Mouse (Mus musculus): ENCODE measurements around the gene Arf4.
"Not testable (repeated sequence)": the region's sequence is repeated elsewhere in the genome, so short reads cannot be mapped to it uniquely, and the experiment has no call there.

The Arf4 gene

DNA sequence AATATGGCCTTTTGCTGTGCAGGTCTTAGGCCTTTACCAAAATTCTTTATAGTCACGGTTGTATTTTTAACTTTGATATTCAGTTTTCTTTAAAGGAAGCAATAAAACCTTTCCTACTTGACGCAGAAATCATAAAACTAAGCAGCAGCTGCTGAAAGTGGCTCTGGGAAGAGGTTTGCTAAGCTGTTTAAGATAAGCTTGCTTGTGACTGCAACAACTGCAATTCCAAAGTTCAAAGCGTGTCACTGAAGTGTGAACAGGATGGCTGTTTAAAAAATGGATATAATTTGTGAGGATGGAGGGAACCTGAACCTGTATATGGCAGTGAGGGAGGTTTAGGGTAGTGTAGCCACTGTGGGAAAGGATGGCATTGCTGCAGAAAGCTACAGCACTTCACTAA is 24.1 kb downstream of the Arf4 start:
- in situ Hi-C loops (cut with MboI, MseI), result no loop called here

GRCm38 (mm10) chr14:26662488-26662887 is 24.6 kb downstream of the Arf4 start:
- in situ Hi-C loops (cut with MboI, MseI), result no loop called here

- in situ Hi-C loops (cut with MboI, MseI), result no loop called here
Measured at GRCm38 (mm10) chr14:26663851-26664250, 26.0 kb downstream of the Arf4 start.

- in situ Hi-C loops (cut with MboI, MseI), result no loop called here
Measured at GRCm38 (mm10) chr14:26667991-26668370, 30.1 kb downstream of the Arf4 start.

DNA sequence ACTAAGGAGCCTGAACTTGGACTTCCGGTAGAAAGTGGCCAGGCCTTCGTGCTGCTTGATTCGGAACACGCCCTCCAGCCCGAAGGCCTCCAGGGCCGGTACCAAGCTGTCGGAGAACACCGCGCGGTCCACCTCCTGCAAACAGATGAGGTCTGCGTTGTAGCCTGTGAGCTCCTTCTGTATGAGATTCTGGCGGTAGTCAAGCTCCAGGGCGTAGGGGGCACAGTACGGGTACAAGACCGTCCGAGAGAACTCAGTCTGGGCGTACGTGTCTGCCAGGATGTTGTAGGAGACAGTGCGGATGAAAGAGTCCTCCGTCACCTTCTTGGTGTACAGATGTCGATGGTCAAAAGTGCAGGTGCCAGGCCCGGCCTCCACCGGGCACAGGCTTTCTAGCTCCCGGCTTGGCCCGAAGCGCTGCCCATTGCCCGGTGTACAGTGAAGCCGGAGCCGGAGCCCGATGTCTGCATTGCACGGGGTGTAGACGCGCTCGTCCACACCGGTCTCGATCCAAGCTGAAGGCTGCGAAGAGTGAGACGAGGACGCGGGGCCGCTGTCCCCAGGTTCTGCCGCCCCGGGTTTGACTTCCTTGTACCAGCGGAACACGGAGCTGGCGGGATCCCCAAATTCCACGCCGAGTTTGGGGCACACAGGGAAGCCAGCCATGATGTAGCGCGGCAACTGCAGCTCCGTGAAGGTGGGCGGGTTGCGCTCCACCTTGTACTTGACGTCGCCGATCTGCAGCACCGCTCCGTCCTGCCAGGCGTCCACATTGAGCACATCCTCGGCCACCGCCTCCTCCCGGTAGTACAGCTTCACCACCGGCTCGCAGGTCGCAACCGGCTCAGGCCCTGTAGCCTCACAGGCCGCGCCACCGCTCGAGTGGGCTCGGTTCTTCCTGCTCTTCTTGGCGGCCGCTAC is 30.8 kb downstream of the Arf4 start:
- in situ Hi-C loops (cut with MboI, MseI), result no loop called here

DNA sequence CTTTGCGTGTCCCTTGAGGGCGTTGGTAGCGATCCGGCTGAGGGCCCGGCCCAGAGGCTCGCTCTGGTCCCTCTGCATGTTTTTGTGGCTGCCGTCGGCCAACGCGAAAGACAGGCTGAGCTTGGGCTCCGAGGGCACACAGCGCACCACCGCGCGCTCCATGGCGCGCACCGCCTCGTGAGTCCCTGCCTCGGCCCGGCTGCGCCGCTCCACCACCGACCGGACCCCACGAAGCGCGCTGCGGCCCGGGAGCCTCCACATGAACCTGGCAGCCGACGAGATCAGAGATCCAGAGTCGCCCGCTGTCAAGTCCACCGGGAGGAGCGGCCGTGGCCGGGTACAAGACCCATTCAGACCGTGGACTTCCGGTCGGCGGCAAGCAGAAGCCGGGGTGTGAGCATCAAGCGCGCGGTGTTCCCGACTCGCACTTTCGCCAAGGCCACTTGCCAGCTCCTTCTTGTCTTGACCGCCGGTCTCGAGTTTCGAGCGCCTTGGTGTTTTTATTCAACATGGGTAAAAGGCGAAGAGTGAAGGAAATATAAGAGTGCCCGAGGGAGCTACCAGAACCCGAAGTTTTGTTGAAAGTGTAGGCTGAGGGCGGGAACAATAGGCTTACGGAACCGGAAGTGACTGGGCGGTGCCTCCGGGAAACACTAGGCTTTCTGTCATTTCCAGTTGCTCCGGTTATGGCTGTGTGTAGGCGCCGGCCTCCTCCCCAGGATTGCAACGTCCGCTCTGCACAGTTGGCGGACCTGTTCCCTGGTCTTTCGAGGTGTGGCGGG is 31.6 kb downstream of the Arf4 start, which contains the start of gene Pde12:
Pde12 (minus strand) TSS at position 592 of the 782 bp plus-strand sequence.
- in situ Hi-C loops (cut with MboI, MseI), result no loop called here

GRCm38 (mm10) chr14:26670964-26671363 is 33.1 kb downstream of the Arf4 start:
- in situ Hi-C loops (cut with MboI, MseI), result no loop called here

DNA sequence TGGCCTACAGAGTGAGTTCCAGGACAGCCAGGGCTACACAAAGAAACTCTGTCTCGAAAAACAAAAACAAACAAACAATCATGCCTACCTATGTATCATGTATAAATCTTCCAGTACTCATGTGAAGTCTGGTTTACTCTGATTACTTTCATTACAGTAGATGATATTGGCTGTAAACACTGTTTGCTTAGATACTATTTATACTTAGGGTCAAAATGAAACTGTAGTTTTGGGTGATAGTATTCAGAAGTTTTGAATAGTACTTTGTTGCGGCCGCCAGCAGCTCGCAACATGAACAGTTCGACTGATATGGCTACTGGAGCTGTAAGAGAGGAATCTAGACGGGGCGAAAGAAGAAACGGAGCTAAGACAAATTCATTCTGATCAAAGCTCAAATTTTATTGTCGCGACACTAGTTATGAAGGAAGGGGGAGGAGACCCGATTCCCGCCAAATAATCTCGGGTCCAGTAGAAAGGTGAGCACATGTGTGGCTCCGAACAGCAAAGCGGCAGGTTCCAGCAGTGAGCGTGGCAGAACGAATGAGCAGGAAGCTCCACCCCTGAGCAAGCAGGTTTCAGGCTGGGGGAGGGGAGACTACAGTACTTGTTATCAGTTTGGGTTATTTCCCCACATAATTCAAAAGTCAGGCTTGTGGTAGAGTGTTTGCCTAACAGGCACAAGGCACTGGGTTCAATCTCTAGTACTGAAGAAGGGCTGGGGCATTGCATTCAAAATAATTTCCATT is 34.2 kb downstream of the Arf4 start:
- in situ Hi-C loops (cut with MboI, MseI), result not testable (repeated sequence)

DNA sequence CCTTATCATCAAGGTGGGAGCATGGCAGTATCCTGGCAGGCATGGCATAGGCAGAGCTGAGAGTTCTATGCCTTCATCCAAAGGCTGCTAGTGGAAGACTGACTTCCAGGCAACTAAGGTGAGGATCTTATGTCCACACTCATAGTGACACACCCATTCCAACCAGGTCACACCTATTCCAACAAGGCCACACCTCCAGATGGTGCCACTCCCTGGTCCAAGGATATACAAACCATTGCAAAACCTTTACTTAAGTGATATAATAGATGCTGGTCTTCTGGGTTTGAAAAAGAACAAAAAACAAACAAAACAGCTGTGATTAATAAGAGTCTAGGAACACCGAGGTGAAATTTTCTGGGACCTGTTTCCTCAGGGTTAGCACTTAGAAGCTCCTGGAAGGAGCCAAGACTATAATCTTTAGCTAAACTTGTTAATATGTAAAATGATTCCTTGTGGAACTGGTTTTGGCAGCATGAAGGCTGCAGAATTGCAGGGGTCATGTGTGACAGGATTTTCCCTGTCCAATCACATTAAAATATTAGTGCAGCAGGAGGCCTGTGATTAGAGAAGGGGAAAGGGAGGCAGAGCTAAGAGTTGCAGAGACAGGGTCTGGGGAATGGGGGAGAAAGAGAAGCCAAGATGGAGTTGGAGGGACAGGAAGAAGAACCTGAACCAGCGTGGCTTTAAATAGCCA is 36.7 kb downstream of the Arf4 start:
- in situ Hi-C loops (cut with MboI, MseI), result loop anchor here (25.0 kb wide), 1 partner anchor 313 kb away; the partner anchor contains the start of gene Hesx1

- in situ Hi-C loops (cut with MboI, MseI), result loop anchor here (25.0 kb wide), 1 partner anchor 312 kb away; the partner anchor contains the start of gene Hesx1
Measured at GRCm38 (mm10) chr14:26675371-26675770, 37.5 kb downstream of the Arf4 start.

DNA sequence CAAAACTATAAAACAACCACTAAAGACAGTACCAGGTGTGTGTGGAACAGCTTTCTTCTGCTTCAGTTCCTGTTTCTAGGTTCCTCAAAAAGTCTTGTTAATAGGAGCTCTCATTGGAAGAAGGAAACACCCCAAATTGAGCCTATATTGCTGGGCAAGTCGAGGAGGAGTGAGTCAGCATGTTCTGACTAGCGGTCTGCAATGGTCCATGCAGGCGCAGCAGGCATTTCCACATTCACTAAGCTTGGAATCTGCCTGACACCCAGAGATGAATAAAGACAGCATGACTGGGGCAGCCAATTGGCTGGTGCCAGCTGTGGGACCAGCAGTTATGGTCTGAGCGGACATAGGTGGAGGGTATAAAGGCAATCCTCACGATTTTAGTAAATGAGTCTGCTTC is 37.9 kb downstream of the Arf4 start:
- in situ Hi-C loops (cut with MboI, MseI), result loop anchor here (25.0 kb wide), 1 partner anchor 312 kb away; the partner anchor contains the start of gene Hesx1

DNA sequence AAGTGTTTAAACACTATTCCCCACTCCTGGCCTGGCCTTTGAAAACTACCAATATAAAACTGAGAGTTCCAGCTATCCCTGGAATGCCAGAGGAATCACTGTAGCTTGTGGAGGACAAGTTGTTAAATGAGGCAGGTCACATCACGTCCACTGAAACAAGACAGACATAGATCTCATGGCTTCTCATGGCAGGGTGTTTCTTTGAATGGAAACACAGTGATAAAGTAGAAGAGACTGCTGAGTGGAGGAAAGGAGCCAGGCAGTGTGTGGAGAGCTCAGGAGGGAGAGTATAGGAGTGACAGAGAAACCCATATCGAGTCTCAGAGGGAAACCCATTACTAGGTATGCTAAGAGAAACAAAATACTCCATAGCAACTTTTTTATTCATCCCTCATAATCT is 52.9 kb downstream of the Arf4 start:
- in situ Hi-C loops (cut with MboI, MseI), result loop anchor here (5.0 to 25.0 kb wide), 2 partner anchors 37 to 297 kb away; partner anchors contain the start of gene Hesx1

DNA sequence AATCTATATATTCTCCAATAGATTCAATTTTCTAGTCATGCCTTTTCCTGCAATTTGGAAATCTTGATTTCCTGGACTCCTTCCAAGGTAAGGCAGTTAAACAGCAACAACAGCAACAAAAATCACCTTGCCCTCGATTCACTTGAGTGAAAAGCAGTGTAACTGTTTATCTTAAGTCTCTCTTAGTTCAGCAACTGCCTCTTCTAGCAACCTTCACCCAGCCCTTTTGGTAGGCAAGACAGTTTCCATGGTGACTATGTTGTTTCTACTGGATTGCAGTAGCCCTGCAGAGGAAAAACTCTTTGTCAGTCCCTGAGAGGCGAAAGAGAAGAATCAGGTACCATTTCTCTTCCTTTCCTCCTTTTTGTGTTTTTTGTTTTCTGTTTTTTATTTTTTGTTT is 53.5 kb downstream of the Arf4 start:
- in situ Hi-C loops (cut with MboI, MseI), result loop anchor here (5.0 to 25.0 kb wide), 2 partner anchors 36 to 296 kb away; partner anchors contain the start of gene Hesx1

DNA sequence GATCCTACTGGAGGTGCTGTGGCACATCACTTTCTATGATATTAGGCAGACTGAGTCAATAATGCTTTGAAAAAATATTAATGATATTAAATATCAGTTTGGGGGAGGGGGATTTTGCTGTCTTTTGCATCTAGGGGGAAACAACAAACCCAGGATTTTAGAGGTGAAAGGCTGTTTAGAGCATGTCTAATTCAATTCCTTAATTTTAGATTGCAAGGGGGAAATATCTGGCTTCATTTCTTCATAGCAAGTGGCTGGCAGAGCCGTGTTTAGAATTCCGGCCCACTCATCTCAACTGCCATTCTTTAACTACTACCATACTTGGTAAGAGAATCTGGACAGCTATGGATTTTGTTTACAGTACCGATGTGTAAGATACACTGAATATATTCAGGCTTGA is 55.1 kb downstream of the Arf4 start, which contains the start of gene Dnah12:
Dnah12 (plus strand) TSS at position 301 of the 400 bp plus-strand sequence.
- in situ Hi-C loops (cut with MboI, MseI), result loop anchor here (5.0 to 25.0 kb wide), 2 partner anchors 34 to 294 kb away; partner anchors contain the start of gene Hesx1

GRCm38 (mm10) chr14:26697912-26698311 is 60.0 kb downstream of the Arf4 start:
- in situ Hi-C loops (cut with MboI, MseI), result loop anchor here (25.0 kb wide), 1 partner anchor 289 kb away; the partner anchor contains the start of gene Hesx1

GRCm38 (mm10) chr14:26705246-26705645 is 67.4 kb downstream of the Arf4 start:
- in situ Hi-C loops (cut with MboI, MseI), result not testable (repeated sequence)
